Mouse (Mus musculus) activated CD4-positive, CD25-positive, alpha-beta regulatory T cell, adult 9 weeks (primary cell): ENCODE results near the gene Tmem212. TPM values are rescaled to one million over a fixed set of nuclear protein-coding genes. Genes with fewer than 3 reads are reported as not detected.

Source experiments
- polyA plus RNA-seq: library from polyadenylated mRNA; unstranded; fragments of 100-300 nt; shearing (Covaris generic); gene quantifications from one replicate; pipeline ENCODE4 v1.2.1, GENCODE M21; 2017

The Tmem212 gene
- not detected for polyA plus RNA-seq

GRCm38 (mm10) chr3:27896318-27896892 lies at the start of gene Tmem212:
TSS of gene Tmem212 (minus strand) at chr3:27896368.

DNA sequence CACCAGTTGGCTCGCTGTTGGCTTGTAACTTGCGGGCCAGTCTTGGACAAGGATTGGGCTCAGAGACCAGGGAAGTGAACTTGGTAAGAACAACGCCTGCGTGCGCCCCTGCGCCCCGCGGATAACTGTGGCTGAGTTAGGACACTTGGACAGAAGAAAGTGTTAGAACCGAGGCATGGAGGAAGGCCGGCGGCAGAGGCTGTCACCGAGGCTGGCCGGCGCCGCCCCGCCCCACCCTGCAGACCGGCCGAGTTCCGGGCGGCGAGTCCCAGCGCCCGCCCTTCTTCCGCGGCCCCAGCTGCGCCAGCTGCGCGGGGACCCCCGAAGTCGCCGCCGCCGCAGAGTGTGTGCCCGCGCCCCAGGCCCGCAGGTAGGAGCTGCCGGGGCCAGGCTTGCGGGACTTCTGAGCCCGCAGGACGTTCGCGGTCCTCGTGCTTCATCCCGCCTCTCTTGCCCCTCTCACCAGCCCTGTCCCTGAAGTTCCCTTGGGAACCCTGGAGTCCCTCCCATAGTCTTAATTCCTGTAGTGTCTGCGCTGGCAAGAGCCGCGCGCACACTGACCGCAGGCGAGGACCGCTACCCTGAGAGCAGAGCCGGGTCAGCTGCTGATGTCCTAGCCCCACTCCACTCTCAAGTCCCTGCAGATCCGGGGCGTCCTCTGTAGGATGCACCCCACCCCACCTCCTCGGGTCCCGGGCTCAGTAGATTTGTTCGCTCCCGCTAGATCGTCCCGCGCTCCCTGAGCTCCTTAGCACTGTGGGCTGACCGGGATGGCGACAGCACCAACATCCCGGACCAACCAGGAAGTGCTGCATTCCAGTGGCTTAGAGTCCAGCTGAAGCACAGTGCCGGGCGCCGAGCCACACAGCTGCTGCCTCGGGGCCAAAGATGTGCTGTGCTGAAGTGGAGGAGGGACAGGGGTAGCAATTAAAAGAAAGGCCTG lies 42.5 kb upstream of the Tmem212 start, which contains the start of gene Pld1:
Pld1 (plus strand) TSS at position 315 of the 943 bp plus-strand sequence.

Other genes with a start within 250 kb of the Tmem212 start
- gene Fndc3b, start 185.1 kb downstream of the Tmem212 start, polyA plus RNA-seq: 0.59 TPM
- gene Pld1, start 42.3 kb upstream of the Tmem212 start, polyA plus RNA-seq: 0.73 TPM